Mouse (Mus musculus) kidney, postnatal 0 days (tissue): Measurements from ENCODE around the gene Ifitm6. TPM values are rescaled to one million over a fixed set of nuclear protein-coding genes. Genes with fewer than 3 reads are reported as not detected.

ENCODE experiments used
- ATAC-seq: fragments of 200-750 bp; cut with Nextera tagmentation; replicated peaks from 2 replicates; pipeline ENCODE4 v1.8.0; 2017; ENCODE audit warnings: low read depth, moderate number of reproducible peaks, moderate TSS enrichment, moderate library complexity; ENCODE audit not compliant: low FRiP score
- DNase-seq: peaks from one replicate; pipeline ENCODE4 v3.0.0-alpha.2; 2016; ENCODE audit warnings: low spot score
- H3K27ac ChIP-seq: fragments of 300-500 bp; sonication (generic); 2 replicates; pipeline ENCODE4 v1.5.1; 2014; ENCODE audit warnings: mild to moderate bottlenecking
- H3K27me3 ChIP-seq: fragments of 300-500 bp; sonication (generic); 2 replicates; pipeline ENCODE4 v1.6.1; 2014; ENCODE audit warnings: low read length, mixed read lengths; ENCODE audit not compliant: insufficient read depth
- H3K36me3 ChIP-seq: fragments of 300-500 bp; sonication (generic); 2 replicates; pipeline ENCODE4 v1.6.1; 2014; ENCODE audit warnings: low read length, mixed read lengths; ENCODE audit not compliant: insufficient read depth
- H3K4me1 ChIP-seq: fragments of 300-500 bp; sonication (generic); replicated peaks from 2 replicates; pipeline ENCODE4 v1.6.1; 2014; ENCODE audit warnings: antibody characterized with exemption, low read length, mixed read lengths; ENCODE audit not compliant: insufficient read depth
- H3K4me2 ChIP-seq: fragments of 300-500 bp; sonication (generic); 2 replicates; pipeline ENCODE4 v1.6.1; 2014; ENCODE audit warnings: mild to moderate bottlenecking, low read length, moderate library complexity, mixed read lengths
- H3K4me3 ChIP-seq: fragments of 300-500 bp; sonication (generic); replicated peaks from 2 replicates; pipeline ENCODE4 v1.5.1; 2014; ENCODE audit warnings: low read depth, low read length
- H3K9ac ChIP-seq: fragments of 300-500 bp; sonication (generic); 2 replicates; pipeline ENCODE4 v1.6.1; 2014; ENCODE audit warnings: low read depth, low read length
- H3K9me3 ChIP-seq: fragments of 300-500 bp; sonication (generic); replicated peaks from 2 replicates; pipeline ENCODE4 v1.6.1; 2016; ENCODE audit warnings: low read length, inconsistent platforms, mixed read lengths
- CTCF ChIP-seq: IDR thresholded peaks from 2 replicates; pipeline ENCODE4 v1.5.1; 2016; ENCODE audit warnings: antibody characterized with exemption, low read depth, mild to moderate bottlenecking, moderate library complexity
- WGBS: fragments of 180-500 bp; shearing (Covaris S2); extraction: QIAGEN DNeasy Blood & Tissue Kit; methylation state at CpG from one replicate; pipeline ENCODE4 v1.1.7; 2014; 5-methylcytosine and 5-hydroxymethylcytosine counted together
- polyA plus RNA-seq: library from polyadenylated mRNA; unstranded; fragments of >200 nt; fragmentation: Nextera tagmentation; extraction: Ambion mirVana; gene quantifications from 2 replicates; pipeline ENCODE4 v1.2.1, GENCODE M21; 2015

The Ifitm6 gene
- polyA plus RNA-seq, 1 experiment from 2014 or later = 1.1 TPM

- H3K4me1 ChIP-seq = no peaks in the 10 kb centered on the region; the same call in 1 of the 2 replicates
- WGBS = 65% methylated on average over 2 of the region's 2 CpGs
- no peaks in the 10 kb centered on the region for H3K27me3 ChIP-seq
- DNase-seq (no peak), ATAC-seq (no peak)
- no peak overlapping the region for H3K9ac ChIP-seq
- H3K27ac ChIP-seq = no peak overlapping the region
- no peak overlapping the region for H3K4me2 ChIP-seq
- H3K4me3 ChIP-seq = no peak overlapping the region
- no peaks in the 10 kb centered on the region for H3K36me3 ChIP-seq
- no peaks in the 10 kb centered on the region for H3K9me3 ChIP-seq
- TF ChIP-seq CTCF = no peak
Measured at GRCm38 (mm10) chr7:141052421-141052820, 34.7 kb upstream of the Ifitm6 start.

- H3K27me3 ChIP-seq = no peaks in the 10 kb centered on the region
- H3K4me3 ChIP-seq = no peak overlapping the region
- DNase-seq = no peak
- H3K4me2 ChIP-seq = no peak overlapping the region
- H3K4me1 ChIP-seq = no peaks in the 10 kb centered on the region; the same call in 1 of the 2 replicates
- H3K36me3 ChIP-seq = no peaks in the 10 kb centered on the region
- no peak for TF ChIP-seq CTCF
- H3K27ac ChIP-seq = no peak overlapping the region
- no peak overlapping the region for H3K9ac ChIP-seq
- WGBS = 87% methylated on average over 4 of the region's 4 CpGs
- no peak for ATAC-seq
- H3K9me3 ChIP-seq = no peaks in the 10 kb centered on the region
Measured at GRCm38 (mm10) chr7:141052016-141052415, 34.3 kb upstream of the Ifitm6 start.

- Histone ChIP-seq H3K27me3 (no peaks in the 10 kb centered on the region), H3K27ac (no peak overlapping the region), H3K9me3 (no peaks in the 10 kb centered on the region), H3K4me3 (no peak overlapping the region), H3K4me1 (no peaks in the 10 kb centered on the region; the same call in 1 of the 2 replicates), H3K36me3 (no peaks in the 10 kb centered on the region), H3K9ac (no peak overlapping the region), H3K4me2 (no peak overlapping the region)
- 66% methylated on average over 17 of the region's 17 CpGs for WGBS
- TF ChIP-seq CTCF = no peak
- DNase-seq (no peak), ATAC-seq (no peak)
Measured at GRCm38 (mm10) chr7:141051060-141051685, 33.4 kb upstream of the Ifitm6 start.

DNA sequence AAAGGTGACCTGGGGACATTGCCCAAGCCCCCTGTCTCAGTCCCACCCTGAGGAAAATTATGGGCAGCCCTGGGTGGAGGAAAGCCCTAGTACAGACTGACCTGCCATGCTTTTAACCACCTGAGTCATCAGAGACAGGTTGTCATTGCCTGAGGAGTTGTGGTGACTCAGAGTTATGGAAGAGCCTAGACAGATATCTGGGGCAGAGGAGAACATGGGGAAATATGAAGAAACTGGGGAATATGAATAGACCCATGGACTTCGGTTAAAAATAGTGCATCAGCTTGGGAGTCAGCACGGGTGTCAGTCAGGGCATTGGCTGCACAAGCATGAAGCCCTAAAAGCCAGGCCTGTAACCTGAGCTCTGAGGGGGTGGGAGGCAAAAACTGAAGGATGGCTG, 31.6 kb upstream of the Ifitm6 start:
- no peak for ATAC-seq
- 60% methylated on average over 2 of the region's 2 CpGs for WGBS
- Histone ChIP-seq H3K9me3 (no peaks in the 10 kb centered on the region), H3K4me2 (no peak overlapping the region), H3K9ac (no peak overlapping the region), H3K36me3 (no peaks in the 10 kb centered on the region), H3K27ac (no peak overlapping the region), H3K27me3 (no peaks in the 10 kb centered on the region), H3K4me3 (no peak overlapping the region), H3K4me1 (no peaks in the 10 kb centered on the region; the same call in 1 of the 2 replicates)
- TF ChIP-seq CTCF = no peak
- DNase-seq = no peak

GRCm38 (mm10) chr7:141048226-141049218, 30.8 kb upstream of the Ifitm6 start:
- Histone ChIP-seq H3K4me3 (peak overlapping the region; percentile 26), H3K27me3 (no peaks in the 10 kb centered on the region), H3K4me1 (no peaks in the 10 kb centered on the region; the same call in 1 of the 2 replicates), H3K9ac (peak overlapping the region; percentile 51), H3K4me2 (peak overlapping the region; percentile 69), H3K9me3 (no peaks in the 10 kb centered on the region), H3K36me3 (no peaks in the 10 kb centered on the region), H3K27ac (peak overlapping the region; percentile 88)
- ATAC-seq (peak; percentile 81), DNase-seq (peak; percentile 97)
- TF ChIP-seq CTCF = peak; percentile 94
- 11% methylated on average over 21 of the region's 21 CpGs for WGBS

GRCm38 (mm10) chr7:141047581-141048225, 30.0 kb upstream of the Ifitm6 start:
- Histone ChIP-seq H3K27ac (peak overlapping the region; percentile 88), H3K9ac (peak overlapping the region; percentile 51), H3K36me3 (no peaks in the 10 kb centered on the region), H3K4me3 (peak overlapping the region; percentile 26), H3K4me2 (peak overlapping the region; percentile 69), H3K9me3 (no peaks in the 10 kb centered on the region), H3K4me1 (no peaks in the 10 kb centered on the region; the same call in 1 of the 2 replicates), H3K27me3 (no peaks in the 10 kb centered on the region)
- ATAC-seq (peak; percentile 88), DNase-seq (peak; percentile 97)
- no peak; the same call in 1 of the 2 replicates for TF ChIP-seq CTCF
- WGBS = 7% methylated on average over 15 of the region's 19 CpGs
